Mouse (Mus musculus) spleen, adult 2 months (tissue): ENCODE measurements around the gene Rabif.

Source experiments
- CTCF ChIP-seq: fragments of 200-500 bp; IDR thresholded peaks from 2 replicates; pipeline ENCODE4 v1.5.1; 2011; ENCODE audit warnings: mild to moderate bottlenecking, inconsistent platforms; ENCODE audit not compliant: insufficient read depth, insufficient read length, insufficient replicate concordance; ENCODE audit errors: extremely low read depth
- POLR2A ChIP-seq: fragments of 200-500 bp; IDR thresholded peaks from 2 replicates; pipeline ENCODE4 v1.6.1; 2011; ENCODE audit warnings: low read depth, low read length, inconsistent platforms

- TF ChIP-seq CTCF, result no peak
- no peak for TF ChIP-seq POLR2A
These were observed 952 bp upstream of the Rabif start for GRCm38 (mm10) chr1:134493496-134493895.
